Mouse (Mus musculus): ENCODE data around the gene Clpb. TPM values are rescaled to one million over a fixed set of nuclear protein-coding genes. Genes with fewer than 3 reads are reported as not detected.

Clpb gene
- polyA plus RNA-seq, 1 experiment from 2014 or later, result 34.6 TPM

- no peak overlapping the region for H3K9ac ChIP-seq
- H3K9me3 ChIP-seq (replicated peaks), result no peaks in the 10 kb centered on the region
- H3K36me3 ChIP-seq, result peaks cover 72% of the 10 kb centered on the region
- H3K27ac ChIP-seq, result no peak overlapping the region
- H3K4me3 ChIP-seq, result no peak overlapping the region
- H3K4me1 ChIP-seq, result peaks cover 13% of the 10 kb centered on the region; the same call in 1 of the 2 replicates
- ATAC-seq, result no peak
- WGBS (ENCODE audit: insufficient replicate concordance), result 75% methylated on average over 8 of the region's 8 CpGs
- peaks cover 17% of the 10 kb centered on the region for H3K27me3 ChIP-seq (replicated peaks)
- no peak overlapping the region for H3K4me2 ChIP-seq
These were observed 168.0 kb downstream of the Clpb start for GRCm38 (mm10) chr7:101831437-101831836.

GRCm38 (mm10) chr7:101832372-101832771 lies 168.9 kb downstream of the Clpb start:
- H3K36me3 ChIP-seq, result peaks cover 62% of the 10 kb centered on the region
- WGBS (ENCODE audit: insufficient replicate concordance), result 79% methylated on average over 4 of the region's 4 CpGs

GRCm38 (mm10) chr7:101833352-101833751 lies 169.9 kb downstream of the Clpb start:
- H3K27me3 ChIP-seq (replicated peaks), result peaks cover 36% of the 10 kb centered on the region
- H3K27ac ChIP-seq, result no peak overlapping the region
- H3K36me3 ChIP-seq, result peaks cover 52% of the 10 kb centered on the region
- no peak overlapping the region for H3K4me2 ChIP-seq
- no peak overlapping the region for H3K9ac ChIP-seq
- H3K4me1 ChIP-seq, result peaks cover 31% of the 10 kb centered on the region
- WGBS (ENCODE audit: insufficient replicate concordance), result 66% methylated on average over 5 of the region's 5 CpGs
- no peak for ATAC-seq
- H3K4me3 ChIP-seq, result no peak overlapping the region
- H3K9me3 ChIP-seq (replicated peaks), result no peaks in the 10 kb centered on the region

More at GRCm38 (mm10) chr7:101832372-101832771, 168.9 kb downstream of the Clpb start:
- H3K4me3 ChIP-seq, result no peak overlapping the region
- H3K4me1 ChIP-seq, result peaks cover 22% of the 10 kb centered on the region
- no peak overlapping the region for H3K27ac ChIP-seq
- no peak overlapping the region for H3K4me2 ChIP-seq
- H3K9me3 ChIP-seq (replicated peaks), result no peaks in the 10 kb centered on the region
- H3K27me3 ChIP-seq (replicated peaks), result peaks cover 26% of the 10 kb centered on the region
- H3K9ac ChIP-seq, result no peak overlapping the region
- ATAC-seq, result no peak

GRCm38 (mm10) chr7:101833916-101834584 lies 170.6 kb downstream of the Clpb start:
- Histone ChIP-seq H3K27me3 (replicated peaks) (peaks cover 43% of the 10 kb centered on the region), H3K4me3 (no peak overlapping the region), H3K27ac (no peak overlapping the region), H3K4me1 (peaks cover 31% of the 10 kb centered on the region), H3K9ac (no peak overlapping the region), H3K36me3 (peaks cover 45% of the 10 kb centered on the region), H3K4me2 (no peak overlapping the region), H3K9me3 (replicated peaks) (no peaks in the 10 kb centered on the region)
- ATAC-seq, result no peak
- WGBS (ENCODE audit: insufficient replicate concordance), result 58% methylated on average over 3 of the region's 3 CpGs

GRCm38 (mm10) chr7:101834903-101835302 lies 171.5 kb downstream of the Clpb start:
- Histone ChIP-seq H3K9me3 (replicated peaks) (no peaks in the 10 kb centered on the region), H3K27ac (no peak overlapping the region), H3K4me1 (peaks cover 31% of the 10 kb centered on the region), H3K27me3 (replicated peaks) (peaks cover 51% of the 10 kb centered on the region), H3K4me2 (peak overlapping the region; percentile 88; the same call in 1 of the 2 replicates), H3K36me3 (peaks cover 37% of the 10 kb centered on the region), H3K9ac (no peak overlapping the region), H3K4me3 (no peak overlapping the region)
- no peak for ATAC-seq
- 63% methylated on average over 3 of the region's 3 CpGs for WGBS (ENCODE audit: insufficient replicate concordance)

DNA sequence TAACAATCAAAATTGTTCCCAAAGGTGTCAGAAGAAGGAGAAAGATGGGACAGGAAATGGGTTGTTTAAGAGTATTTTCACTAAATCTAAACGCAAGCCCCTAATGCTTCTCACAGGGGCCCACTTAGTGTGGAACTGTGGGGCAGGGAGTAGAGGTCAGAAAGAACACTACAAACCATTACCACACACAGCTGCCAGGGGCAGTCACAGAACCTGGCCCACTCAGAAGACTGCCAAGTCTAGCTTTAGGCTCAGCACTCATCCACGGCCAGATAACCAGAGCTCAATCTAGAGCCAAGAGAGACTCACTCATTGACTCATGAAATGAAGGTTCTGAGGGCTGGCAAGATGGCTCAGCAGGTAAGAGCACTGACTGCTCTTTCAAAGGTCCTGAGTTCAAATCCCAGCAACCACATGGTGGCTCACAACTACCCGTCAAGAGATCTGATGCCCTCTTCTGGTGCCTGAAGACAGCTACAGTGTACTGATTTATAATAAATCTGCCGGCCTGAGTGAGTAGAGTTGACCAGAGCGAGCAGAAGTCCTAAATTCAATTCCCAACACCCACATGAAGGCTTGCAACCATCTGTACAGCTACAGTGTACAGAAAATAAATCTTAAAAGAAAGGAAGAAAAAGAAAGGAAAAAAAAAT lies 172.2 kb downstream of the Clpb start:
- peak overlapping the region; percentile 88 for H3K4me2 ChIP-seq
- no peak for ATAC-seq
- peaks cover 58% of the 10 kb centered on the region for H3K27me3 ChIP-seq (replicated peaks)
- no peaks in the 10 kb centered on the region for H3K9me3 ChIP-seq (replicated peaks)
- peak overlapping the region; percentile 64 for H3K4me3 ChIP-seq
- H3K36me3 ChIP-seq, result peaks cover 30% of the 10 kb centered on the region
- H3K9ac ChIP-seq, result 0 out of 2 replicates have a peak overlapping the region, but pooled peaks have one; percentile 75
- H3K27ac ChIP-seq, result no peak overlapping the region
- WGBS (ENCODE audit: insufficient replicate concordance), result 52% methylated on average over 5 of the region's 5 CpGs
- peaks cover 31% of the 10 kb centered on the region for H3K4me1 ChIP-seq

- Histone ChIP-seq H3K27ac (peak overlapping the region; percentile 74), H3K27me3 (replicated peaks) (peaks cover 60% of the 10 kb centered on the region), H3K4me1 (peaks cover 31% of the 10 kb centered on the region), H3K36me3 (peaks cover 21% of the 10 kb centered on the region), H3K9ac (peak overlapping the region; percentile 75), H3K4me3 (peak overlapping the region; percentile 64), H3K9me3 (replicated peaks) (no peaks in the 10 kb centered on the region), H3K4me2 (peak overlapping the region; percentile 88)
- WGBS (ENCODE audit: insufficient replicate concordance), result under 1% methylated on average over 62 of the region's 63 CpGs
- peak; percentile 44 for ATAC-seq
These were observed 173.1 kb downstream of the Clpb start for GRCm38 (mm10) chr7:101836271-101837153.

DNA sequence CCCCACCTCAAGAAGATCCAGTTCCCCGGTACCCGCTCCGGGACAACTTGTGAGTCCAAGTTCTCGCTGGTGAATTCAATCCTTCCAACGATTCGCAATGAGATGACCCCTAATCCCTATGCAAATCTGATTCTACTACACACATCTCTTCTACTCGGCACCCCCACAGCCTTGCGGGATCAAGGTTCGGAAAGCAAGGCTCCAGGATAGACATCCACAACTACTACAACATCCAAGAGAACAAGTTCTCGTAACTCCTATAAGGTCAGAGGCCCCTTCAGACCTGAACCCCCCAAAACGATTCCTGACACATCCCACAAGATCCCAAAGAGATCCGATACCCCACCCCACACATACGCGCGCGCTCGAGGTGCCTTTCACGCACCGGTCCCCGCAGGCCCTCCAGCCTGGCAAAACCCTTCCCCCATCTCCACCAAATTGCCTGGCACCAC lies 173.7 kb downstream of the Clpb start:
- Histone ChIP-seq H3K36me3 (peaks cover 14% of the 10 kb centered on the region), H3K27me3 (replicated peaks) (peaks cover 60% of the 10 kb centered on the region), H3K4me2 (peak overlapping the region; percentile 88), H3K27ac (peak overlapping the region; percentile 71), H3K9me3 (replicated peaks) (no peaks in the 10 kb centered on the region), H3K4me1 (peaks cover 31% of the 10 kb centered on the region), H3K4me3 (peak overlapping the region; percentile 64), H3K9ac (peak overlapping the region; percentile 75)
- 2% methylated on average over 20 of the region's 20 CpGs for WGBS (ENCODE audit: insufficient replicate concordance)
- no peak for ATAC-seq

DNA sequence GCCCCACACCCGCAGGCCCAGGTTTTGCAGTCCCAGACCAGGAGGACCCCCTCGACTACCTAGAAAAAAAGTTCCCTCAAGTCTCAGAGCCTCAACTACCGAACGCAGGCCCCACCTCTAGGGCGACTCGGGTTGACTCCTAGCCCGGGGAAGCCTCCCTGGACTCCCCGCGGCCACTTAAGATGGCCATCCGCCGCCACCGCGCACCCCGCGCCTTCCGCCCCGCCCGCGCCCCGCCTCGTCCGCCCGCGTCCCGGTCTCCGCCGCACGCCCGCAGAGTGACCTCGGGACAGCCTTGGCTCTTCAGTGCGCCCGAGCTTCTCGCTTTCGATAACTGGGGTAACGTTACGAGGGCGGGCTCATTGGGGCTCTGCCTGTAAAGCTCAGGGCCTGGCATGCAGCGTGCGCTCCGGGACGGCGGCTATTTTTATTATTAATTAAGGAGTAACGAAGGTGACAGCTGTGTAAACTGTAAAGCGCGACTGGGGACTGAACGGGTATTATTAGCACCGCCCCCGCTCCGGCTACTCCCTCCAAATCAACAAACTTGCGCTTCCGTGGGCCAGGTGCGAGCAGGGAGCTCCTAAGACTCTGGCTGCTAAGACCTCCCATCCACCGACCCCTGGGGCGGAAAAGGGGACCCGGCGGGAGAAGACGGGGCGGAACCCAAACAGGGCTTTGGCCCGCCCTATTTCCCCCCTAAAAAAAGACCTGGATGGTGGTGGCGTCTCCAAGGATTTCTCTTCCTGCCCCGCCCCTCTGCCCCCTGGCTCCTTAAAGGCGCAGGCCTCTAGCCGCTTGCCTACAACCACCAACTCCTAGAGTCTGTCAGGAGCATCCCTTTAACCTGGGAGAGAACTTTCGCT lies 174.4 kb downstream of the Clpb start, which contains the start of gene Inppl1:
Inppl1 (minus strand) TSS at position 624 of the 866 bp plus-strand sequence.
- peak within 1 kb of the TSS; percentile 71 for H3K27ac ChIP-seq
- peak within 1 kb of the TSS; percentile 88 for H3K4me2 ChIP-seq
- H3K4me3 ChIP-seq, result peak within 1 kb of the TSS; percentile 64
- peak within 1 kb of the TSS; percentile 75 for H3K9ac ChIP-seq
- peaks cover 60% of the 10 kb centered on the region for H3K27me3 ChIP-seq (replicated peaks)
- WGBS (ENCODE audit: insufficient replicate concordance), result 1% methylated on average over 64 of the region's 64 CpGs
- peaks cover 31% of the 10 kb centered on the region for H3K4me1 ChIP-seq
- H3K9me3 ChIP-seq (replicated peaks), result no peaks in the 10 kb centered on the region
- ATAC-seq, result peak; percentile 40
- peaks cover 8% of the 10 kb centered on the region for H3K36me3 ChIP-seq

- WGBS (ENCODE audit: insufficient replicate concordance), result 56% methylated on average over 6 of the region's 6 CpGs
- H3K9ac ChIP-seq, result no peak overlapping the region
- H3K9me3 ChIP-seq (replicated peaks), result no peaks in the 10 kb centered on the region
- H3K4me3 ChIP-seq, result no peak overlapping the region
- ATAC-seq, result no peak
- H3K27ac ChIP-seq, result no peak overlapping the region
- H3K4me1 ChIP-seq, result no peaks in the 10 kb centered on the region
- H3K36me3 ChIP-seq, result no peaks in the 10 kb centered on the region
- H3K27me3 ChIP-seq (replicated peaks), result peaks cover 15% of the 10 kb centered on the region
- H3K4me2 ChIP-seq, result no peak overlapping the region
These were observed 180.8 kb downstream of the Clpb start for GRCm38 (mm10) chr7:101844186-101844585.

All from liver, embryonic 12.5 days (tissue).